Mouse (Mus musculus): ENCODE measurements at regions not wholly inside any gene's neighbourhood (a gene's known extent, or its start where the extent isn't known, plus 50 kb on each side); places are given as distances from the start of the nearest gene placed in this dataset.
A peak's percentile ranks its signal among the peaks of the same experiment; 100 is the strongest.

DNA sequence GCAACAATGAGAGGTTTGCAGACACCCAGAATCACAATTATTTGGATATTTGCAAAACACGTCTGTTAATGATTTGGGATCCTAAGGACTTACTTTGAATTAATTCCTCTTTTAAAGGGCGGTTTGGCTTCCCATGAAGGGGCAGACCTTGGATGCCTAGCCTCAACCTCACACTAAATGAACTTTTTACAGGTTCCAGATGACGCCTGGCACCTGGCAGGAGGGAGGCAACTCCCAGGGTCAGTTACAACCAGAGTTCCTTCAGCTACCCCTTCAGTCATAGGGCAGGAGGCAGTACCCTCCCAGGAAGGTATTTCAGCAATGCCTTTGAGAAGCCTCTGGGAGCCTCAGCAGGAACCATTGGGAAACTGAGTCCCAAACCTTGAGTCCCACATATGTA lies 57.9 kb upstream of the Stx18 start:
- no peak for DNase-seq

DNA sequence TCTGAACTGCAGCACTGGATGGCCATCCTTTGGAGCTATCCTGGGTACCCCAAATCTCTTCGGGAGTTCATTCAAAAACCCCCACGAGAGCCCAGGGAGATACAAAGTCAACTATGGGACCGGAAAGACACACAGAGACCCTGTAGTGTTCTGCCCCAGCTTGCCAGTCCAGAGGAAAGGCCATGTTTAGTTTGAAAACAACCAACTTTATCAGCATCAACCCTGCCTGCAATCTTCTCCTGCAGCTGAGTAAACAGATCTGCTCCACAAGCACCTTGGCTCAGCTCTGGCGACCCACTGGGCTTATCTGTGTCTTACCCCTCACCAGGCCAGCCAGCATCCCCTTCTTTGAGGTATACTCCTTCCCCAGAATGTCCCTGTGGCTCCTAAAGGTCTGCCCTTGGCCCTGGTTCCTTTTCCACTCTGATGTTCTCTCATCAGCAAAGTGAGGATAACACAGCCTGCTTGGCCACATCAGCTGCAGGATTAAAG lies 61.6 kb upstream of the Stx18 start:
- no peak for DNase-seq

DNA sequence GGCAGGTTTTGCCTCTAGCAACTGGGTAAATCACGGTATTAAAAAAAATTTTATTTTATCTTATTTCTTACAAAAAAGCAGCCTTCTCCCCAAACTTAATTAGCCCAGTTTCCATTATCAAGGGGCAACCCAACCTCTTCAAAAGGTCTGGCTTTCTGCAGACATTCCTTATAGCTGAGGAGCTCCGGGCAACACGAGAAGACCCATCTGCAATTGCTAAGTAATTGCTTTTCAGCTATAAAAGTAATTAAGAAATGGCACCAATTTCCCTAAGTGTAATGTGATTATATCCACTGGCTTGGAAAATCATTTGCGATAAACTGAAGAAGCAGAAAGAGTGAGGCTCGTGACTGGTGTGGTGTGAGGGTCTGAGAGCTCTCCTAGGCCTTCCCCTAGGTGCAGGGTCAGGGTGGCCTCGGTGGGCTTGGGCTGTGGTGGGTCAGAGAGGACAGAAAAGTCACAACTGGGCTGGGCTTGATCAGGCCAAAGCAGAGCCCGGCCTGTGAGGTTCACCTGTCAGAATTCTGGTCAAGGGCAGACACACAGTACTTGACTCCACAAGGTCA lies 65.5 kb upstream of the Stx18 start:
- DNase-seq: no peak

DNA sequence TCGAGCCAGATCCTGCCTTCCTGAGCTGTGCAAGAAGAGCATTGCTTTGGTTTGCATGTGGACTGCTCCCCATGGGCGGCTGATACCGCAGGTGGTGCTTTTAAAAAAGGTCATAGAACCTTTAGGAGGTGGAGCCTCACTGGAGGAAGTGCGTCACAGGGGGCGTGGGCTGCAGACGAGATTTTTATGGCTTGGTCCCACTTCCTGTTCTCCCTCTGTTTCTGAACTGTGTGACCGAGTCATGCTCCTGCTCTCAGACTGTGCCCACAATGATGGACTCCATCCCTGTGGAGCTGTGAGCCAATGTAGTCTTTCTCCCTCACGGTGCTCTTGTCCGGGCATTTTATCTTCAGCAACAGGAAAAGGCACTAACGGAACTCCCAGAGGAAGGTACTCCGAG lies 66.8 kb upstream of the Stx18 start:
- DNase-seq: no peak

DNA sequence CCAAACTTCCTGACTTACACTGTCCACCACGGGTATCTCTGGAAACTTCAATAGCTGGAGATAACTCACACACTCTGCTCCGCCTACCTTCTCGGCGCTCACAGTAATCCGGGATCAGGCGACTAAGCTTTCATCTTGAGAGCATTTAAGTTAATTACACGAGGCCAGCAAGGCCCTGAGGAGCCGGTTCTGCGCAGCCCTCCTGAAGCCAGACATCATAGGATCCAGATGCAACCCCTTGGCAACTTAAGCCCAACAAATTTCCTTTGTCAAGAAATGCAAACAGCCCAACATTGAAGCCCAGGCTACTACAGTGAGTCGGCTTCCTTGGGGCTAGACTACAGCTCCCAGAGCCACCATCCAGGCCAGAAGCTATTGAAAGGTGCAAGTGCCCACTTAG lies 69.9 kb upstream of the Stx18 start:
- DNase-seq: no peak

DNA sequence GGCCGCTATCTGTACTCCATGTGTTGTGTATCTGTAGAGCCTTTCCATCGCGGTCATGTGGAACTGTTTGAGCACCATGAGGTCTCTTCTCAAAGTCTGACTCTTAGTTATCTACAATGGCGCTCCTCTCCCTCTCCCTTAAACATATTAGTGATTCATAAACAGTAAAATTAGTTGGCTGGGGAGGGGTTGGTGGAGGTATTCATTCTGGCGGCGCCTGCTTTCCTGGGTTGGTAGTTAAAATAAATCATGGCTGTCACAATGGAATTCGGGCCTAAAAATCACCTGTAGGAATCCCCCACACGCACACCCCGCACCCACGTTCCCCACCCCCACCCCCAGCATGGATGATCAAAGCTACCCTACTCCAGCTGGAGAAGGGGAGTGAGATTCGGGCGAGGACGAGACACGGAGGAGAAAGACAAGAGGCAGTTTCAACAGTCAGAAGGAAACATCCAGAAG lies 70.6 kb upstream of the Stx18 start:
- no peak for DNase-seq

DNA sequence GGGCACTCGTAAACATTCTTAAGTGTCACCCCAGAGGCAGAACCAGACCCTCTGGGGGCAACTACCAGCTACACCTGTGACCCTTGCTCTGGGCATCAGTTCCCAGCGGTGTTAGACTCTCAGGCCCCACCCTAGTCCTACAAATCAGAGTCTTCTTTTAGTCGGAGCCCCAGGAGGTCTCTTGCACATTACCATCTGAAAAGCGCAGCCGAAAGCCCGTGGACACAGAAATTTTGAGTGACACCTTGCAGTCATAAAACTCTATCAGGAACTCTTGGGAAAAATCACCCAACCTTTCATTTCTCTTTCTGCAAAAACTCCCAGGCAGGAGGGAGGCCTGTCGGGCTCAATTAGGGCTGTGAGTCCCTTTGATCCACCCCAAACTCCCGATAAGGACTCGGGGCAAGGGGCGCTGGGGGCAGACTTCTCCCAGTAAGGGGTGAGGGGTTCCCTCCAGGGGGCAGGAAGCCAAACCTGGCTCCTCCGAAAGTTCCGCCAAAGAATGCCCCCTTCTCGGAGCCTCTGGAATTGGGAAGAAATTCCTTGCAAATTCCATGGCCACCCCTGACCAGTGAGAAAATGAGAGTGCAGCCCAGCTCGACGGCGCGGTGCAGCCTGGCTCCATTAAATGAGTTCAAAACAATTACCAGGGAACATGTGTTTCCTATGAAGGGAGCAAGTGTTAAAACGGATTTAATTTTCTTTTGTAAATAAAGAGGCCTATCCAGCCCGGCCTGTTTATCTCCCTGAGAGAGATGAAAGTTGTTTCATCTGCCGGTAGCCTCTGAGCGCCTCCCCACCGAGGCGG lies 71.2 kb upstream of the Stx18 start:
- DNase-seq: no peak

DNA sequence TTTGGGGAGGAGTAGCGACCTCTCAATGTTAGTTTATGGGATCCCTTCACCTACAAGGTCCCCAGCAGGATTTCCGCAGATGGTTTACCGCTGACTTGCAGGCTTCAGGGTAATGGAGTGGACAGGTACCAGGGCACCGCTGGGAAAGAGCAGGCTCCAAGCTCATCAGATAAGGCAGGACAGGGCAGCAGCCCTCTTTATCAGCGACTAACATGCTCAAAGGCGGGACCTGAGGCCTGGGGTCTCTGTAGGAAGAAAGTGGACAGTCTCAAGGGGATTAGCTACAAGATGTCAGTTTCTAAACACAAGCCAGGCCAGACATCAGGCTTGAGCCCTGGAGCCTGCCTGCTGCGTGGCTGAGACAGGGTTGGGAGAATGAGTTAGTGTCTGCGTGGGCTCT lies 74.9 kb upstream of the Stx18 start:
- no peak for DNase-seq

DNA sequence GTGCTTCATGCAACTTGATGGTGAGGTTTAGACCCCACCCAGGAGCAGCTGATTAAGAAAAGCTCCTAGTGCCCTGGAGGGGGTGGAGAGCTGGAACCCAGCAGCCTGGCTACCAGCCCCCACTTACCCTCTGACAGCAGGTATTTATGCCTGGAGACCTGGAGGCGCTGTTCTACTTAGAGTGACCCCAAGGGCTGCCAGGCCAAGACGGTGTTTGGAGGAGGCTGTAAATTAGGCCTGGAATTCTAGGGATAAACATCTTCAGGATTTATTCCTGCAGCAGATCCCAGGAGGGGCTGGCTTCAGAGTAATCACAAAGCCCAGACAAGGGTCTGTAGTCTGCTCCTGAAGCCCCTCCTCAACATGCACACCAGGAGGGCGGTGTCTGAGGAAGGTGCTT lies 76.0 kb upstream of the Stx18 start:
- DNase-seq: no peak

DNA sequence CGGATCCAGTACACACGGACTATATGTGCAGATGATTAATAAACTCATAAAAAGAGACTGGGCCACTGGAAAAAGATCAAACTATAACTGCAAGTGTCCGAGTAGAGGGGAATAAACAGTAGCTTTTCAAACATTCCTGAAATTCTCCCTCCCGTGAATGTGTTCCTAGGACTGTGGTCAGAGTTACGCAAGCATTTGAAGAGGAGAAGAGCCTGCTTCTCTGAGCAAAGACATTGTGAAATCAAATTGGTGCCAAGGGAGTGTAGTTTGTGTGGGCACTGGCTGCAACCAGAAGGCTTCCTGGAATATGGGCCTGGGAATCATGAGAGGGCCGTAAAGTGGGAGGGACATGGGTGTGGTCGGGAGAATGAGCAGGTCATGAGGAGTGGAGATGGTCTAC lies 78.3 kb upstream of the Stx18 start:
- DNase-seq: no peak

DNA sequence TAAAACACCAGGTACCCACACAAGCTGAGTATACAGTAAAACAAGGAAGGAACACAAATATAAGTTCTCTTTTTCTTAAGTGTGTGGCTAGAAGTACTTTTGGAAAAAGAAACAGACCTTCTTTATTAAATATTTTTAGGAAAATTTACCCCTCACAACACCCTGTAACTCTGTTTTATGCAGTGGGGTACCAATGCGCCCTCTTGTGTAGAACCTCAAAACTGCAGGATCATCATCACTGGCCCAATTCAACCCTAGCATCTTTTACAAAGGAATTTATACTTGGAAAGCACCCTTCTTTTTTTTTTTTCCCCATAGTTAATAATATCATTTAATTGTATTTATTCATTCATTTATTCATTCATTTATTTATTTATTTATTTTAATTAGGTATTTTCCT lies 86.4 kb upstream of the Stx18 start:
- no peak for DNase-seq

DNA sequence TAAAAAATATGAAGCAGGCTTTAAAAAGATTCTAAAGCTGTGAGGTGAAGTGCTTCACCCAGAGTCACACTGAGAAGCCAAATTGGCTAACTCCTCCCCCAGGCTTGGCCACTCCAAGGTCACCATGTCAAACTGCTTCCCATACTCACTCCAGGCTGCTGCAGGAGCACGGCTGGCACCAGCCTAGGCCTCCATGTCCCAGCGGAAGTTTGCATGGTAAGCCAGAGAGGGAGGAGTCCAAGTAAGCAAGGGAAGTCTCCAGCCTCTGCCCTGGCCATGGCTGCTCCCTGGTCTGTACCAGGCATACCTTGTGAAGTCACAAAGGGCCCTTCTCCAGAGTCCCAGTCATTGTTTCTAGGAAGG lies 105.8 kb upstream of the Stx18 start:
- no peak for DNase-seq

DNA sequence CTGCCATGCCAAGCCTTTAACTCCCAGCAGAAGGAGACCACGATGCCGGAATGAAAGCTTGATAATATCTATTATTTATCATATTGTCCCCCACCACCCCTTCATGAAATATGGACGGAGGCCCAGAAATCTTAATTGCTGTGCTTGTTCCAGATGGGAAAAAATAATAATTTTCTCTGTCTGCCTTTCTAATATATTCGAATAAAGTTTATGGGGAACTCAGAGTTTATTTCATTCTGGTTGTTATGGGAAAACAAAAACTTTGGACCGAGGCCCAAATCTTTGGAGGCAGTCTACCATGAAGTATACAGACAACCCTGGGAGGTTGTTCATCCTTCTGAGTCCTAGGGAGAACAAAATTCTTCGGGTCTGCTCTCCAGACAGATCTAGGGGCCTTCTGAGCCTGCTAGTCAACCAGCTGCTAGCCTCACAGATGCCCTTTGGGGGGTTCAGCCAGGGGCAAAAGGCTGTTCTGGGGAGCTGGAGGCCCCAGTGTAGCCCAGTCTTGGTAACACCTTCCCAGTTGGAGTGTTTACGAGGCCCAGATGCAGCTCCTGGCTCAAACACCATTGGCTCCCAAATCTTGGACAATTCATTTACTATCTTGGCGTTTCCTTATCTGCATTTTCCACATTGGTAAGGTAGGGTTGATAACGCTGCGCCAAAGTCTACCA lies 106.3 kb upstream of the Stx18 start:
- DNase-seq: peak; percentile 31

DNA sequence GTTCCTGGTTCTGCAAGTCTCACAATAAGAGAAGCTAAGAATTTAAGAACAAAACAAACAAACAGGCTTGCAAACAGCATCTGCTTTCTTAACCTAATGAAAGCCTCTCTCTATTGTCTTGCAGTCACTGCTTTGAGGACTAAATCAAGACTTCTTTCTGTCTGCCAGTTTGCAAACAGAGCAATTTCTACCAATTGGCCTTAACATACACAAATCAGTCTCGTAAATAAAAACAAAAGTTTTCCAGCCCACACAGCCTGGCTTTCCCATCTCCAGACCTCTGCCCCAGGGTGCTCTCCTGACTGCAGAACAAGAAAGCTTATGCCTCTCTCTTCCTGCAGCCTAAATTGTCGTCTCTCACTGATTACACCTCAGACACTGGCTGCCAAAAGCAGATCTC lies 96.1 kb upstream of the Msx1 start:
- DNase-seq: no peak

DNA sequence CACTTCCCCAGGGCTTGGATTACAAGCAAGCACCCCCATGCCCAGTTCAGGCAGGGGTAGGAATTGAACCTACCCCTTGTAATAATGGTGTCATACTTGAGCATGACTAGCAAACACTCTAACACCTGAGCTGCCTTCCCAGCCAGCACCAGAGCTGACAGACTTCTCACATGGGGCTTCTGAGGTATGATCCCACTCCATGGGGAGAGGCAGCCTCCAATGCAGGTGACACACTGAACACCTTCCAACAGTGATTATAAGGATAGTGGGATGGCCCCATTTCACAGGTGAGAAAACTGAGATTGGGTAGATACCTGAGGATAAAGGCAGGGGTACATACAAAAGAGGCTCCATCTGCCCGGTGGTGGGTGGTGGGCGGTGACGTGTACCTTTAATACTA lies 94.7 kb upstream of the Msx1 start:
- DNase-seq: no peak

DNA sequence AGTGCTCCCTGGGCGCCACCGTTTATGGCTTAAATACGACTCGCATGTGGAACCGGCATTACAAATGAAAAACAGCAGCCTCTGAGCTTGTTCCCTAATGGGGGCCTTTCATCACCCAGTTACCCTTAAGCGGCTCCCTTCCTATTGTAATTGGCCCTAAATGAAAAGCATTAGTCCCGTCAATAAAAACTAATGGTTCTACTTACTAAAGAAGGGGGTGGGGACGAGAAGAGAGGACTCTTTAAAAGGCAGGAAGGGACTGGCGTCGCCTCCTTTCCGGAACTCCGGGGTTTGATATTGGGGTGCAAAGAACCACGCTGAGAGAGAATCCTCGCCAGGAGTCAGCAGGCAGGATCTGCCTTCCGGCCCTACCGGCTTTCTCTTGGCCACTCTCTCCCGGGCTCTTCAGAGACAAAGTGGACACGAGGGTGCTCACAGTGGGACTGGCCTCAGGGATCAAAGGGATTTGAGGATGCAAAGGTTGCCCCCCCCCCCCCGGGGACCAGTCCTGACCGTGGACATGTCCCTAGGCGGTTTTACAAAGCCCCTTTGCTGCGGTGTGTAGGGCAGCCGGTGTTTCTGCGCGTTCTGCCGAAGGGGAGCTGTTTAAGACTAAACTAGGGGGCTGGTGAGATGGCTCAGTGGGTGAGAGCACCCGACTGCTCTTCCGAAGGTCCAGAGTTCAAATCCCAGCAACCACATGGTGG lies 93.8 kb upstream of the Msx1 start:
- no peak for DNase-seq

DNA sequence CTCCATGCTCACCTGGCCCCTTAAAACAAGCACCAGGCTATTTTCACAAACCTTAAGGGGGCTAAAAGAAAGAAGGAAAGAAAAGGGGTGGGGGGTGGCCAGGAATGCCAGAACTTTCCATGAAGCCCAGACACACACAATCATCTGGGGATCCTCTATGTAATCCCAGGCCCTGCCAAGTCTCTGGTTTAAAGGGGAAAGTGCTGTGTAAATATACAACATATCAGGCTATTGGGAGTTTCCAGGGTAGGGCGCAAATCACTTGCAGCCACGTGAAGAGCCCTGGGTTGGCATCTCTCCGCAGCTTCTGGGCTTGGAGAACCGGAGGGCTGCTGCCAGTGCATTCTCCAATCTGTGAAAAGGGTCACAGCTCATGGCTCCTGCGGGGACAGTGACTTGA lies 92.8 kb upstream of the Msx1 start:
- no peak for DNase-seq

DNA sequence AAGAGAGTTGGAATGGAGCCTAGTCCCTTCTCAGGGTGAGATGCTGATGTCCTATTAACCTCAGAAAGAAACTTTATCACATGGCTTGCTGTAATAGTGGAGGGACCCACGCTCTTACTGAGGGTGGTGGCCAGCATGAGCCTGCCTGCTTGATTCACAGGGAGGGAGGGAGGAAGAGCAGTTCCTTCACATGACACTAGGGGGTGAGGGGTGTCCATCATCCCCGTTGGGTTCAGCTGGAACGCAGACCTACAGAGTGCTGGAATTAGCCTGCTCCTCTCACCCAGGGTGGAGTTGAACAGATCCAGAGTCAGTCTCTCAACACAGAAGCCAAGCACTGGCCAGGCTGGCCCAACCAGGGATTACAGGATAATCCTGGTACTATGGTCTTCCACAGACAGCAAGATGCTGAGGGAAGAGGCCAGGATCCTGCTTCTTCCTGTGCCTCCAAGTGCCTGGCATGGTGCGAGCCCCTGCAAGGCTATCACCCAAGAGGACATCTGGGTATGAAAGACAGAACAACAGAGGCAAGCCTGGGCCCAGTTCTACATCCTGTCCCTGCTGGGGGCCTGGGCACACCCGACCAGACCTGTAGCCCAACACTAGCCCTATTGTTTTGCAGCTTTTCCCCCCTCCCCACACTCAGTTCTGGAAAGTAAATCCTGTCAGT lies 80.4 kb upstream of the Msx1 start:
- no peak for DNase-seq

DNA sequence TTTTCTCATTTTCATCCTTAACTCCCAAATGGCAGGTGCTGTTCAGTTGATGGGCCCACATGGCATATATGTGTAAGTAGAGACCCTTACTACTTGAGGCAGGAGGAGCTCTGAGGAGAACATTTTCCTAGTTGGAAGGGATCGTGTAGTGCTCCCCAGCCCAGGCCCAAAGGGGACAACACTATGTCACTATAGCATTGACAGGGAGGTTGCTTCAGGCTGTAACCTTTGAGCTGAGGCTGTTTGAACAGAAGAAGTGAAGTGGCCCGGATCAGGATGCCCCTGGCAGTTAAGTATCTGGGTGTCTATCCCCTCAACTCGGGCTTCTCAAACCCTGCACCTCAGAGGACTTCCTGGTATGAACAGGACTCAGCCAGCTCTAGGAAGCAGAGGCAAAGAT lies 79.5 kb upstream of the Msx1 start:
- no peak for DNase-seq

DNA sequence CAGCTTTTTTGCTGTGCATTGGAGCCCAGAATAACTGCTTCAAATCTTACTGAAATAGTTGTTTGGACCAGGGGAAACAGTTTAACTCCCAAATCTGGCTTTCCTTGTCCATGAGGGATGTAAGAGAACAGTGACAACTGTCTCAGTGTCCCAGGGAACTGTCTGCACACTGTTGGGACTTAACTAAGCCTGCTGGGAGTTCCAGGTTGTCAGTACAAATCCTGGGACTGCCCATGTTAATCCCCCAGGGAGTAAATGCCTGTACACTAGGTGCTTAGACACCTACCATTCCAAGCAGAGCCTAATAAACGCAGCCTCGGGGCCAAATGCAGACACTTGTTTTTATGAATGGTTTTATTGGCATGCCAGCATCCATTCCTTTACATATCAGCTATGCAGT lies 78.4 kb upstream of the Msx1 start:
- DNase-seq: no peak

DNA sequence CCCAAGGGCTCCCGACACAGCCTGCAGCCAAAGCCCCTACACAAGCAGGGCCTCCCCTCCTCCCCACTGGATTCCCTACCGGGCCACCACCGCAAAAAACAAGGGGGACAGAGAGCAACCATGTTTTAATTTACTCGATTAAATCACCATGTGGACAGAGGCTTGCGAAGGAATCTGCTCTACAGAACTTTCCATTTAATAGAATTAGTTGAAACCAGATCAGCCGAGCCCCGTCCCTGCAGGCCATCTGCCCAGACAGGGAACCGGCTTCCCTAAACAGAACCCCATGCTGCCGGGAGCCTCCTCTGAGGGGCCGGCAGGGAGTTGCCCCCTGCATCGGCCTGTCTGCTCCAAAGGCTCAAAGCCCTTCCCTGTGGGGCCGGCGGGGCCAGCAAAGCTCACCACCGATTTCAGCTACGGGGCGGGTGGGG lies 77.5 kb upstream of the Msx1 start:
- DNase-seq: no peak

DNA sequence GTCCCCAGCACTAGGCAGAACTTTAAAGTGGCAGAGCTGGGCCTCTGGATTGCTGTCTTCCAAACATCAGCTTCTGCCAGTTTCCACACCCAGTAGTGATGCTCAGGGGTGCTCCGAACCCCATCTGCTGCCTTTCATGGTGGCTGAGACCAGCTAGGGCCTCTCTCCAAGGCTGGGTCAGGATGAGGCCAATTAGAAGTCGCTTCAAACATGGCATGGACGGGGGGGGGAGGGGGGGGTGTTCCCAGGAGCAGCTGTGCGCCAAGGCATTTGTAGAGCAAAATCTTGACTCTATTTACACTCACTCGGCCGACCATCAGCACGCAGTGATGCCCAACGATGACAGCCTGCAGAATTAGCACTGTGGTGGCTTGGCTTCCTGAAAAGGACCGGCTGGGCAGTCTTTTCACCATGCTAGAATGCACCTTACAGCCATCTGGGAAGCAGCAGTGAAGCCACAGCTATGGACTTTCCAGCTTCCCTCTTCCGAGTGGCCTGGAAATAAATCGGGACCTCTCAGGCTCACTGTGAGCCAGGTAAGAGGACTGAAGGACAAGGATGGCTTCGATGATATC lies 73.7 kb upstream of the Msx1 start:
- no peak for DNase-seq

DNA sequence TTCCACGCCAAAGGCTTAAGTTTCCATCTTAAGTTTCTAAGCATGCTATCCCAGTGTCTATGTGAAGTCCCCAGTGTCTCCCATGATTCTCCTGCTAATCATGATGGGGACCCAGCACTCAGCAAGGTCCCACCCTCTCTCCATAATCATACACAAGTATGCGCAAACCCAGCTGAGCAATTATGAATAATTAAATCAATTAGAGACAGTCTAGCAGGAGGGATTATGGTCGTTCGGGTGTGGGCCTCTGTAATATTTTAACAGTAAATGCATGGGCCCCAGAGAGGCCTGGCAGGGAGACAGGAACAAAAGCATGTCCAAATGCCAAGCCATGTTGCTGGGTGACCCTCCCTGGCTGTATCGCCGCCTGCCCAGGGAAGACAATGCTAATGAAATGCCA lies 73.1 kb upstream of the Msx1 start:
- DNase-seq: no peak

All from layer of hippocampus, adult 9-11 months (tissue).